Mouse (Mus musculus) E14TG2a.4 (cell line): ENCODE measurements at regions not wholly inside any gene's neighbourhood (a gene's known extent, or its start where the extent isn't known, plus 50 kb on each side); places are given as distances from the start of the nearest gene placed in this dataset.

Source experiments
- CTCF ChIP-seq: conservative IDR thresholded peaks from 2 replicates; pipeline ENCODE4 v1.5.1; 2014; ENCODE audit warnings: low read length
- POU5F1 ChIP-seq: IDR thresholded peaks from 2 replicates; pipeline ENCODE4 v1.6.1; 2014; ENCODE audit warnings: low read length, borderline replicate concordance

DNA sequence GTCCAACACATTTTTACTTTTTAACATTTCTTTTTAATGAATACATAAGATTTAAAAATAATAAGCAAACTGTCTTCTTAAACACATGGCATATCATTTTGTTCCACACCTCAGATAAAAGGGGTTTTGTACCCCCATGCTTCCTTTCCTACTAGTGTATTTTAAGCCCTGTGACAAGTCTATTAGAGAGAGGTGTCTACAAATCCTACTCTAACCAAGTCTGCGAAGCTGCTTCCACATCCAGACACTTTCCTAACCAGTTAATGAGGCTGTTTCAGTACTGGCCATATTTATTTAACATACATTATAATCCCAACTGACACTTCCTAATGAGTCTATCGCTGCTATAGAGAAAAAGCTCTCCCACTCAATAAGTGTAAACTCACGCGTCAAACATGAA is 1763.0 kb upstream of the 5930422O12Rik start:
- TF ChIP-seq CTCF, result no peak
- no peak for TF ChIP-seq POU5F1
